Mouse (Mus musculus) liver, embryonic 13.5 days (tissue): ENCODE results near the gene Aasdh. TPM values are rescaled to one million over a fixed set of nuclear protein-coding genes. Genes with fewer than 3 reads are reported as not detected.

Experiments used
- ATAC-seq: fragments of 200-750 bp; cut with Nextera tagmentation; 2 replicates; pipeline ENCODE4 v1.8.0; 2017; ENCODE audit warnings: low read depth, mild to moderate bottlenecking, moderate number of reproducible peaks, moderate library complexity
- DNase-seq: peaks from one replicate; pipeline ENCODE4 v3.0.0; 2022
- H3K27ac ChIP-seq: fragments of 300-500 bp; sonication (generic); 2 replicates; pipeline ENCODE4 v1.5.1; 2015; ENCODE audit warnings: moderate library complexity, mild to moderate bottlenecking, inconsistent platforms
- H3K27me3 ChIP-seq: fragments of 300-500 bp; sonication (generic); 2 replicates; pipeline ENCODE4 v1.6.1; 2015; ENCODE audit warnings: mild to moderate bottlenecking, inconsistent platforms
- H3K36me3 ChIP-seq: fragments of 300-500 bp; sonication (generic); 2 replicates; pipeline ENCODE4 v1.6.1; 2015; ENCODE audit warnings: mild to moderate bottlenecking, inconsistent platforms
- H3K4me1 ChIP-seq: fragments of 300-500 bp; sonication (generic); replicated peaks from 2 replicates; pipeline ENCODE4 v1.6.1; 2015; ENCODE audit warnings: inconsistent platforms
- H3K4me2 ChIP-seq: fragments of 300-500 bp; sonication (generic); 2 replicates; pipeline ENCODE4 v1.6.1; 2015; ENCODE audit warnings: inconsistent platforms, mild to moderate bottlenecking, moderate library complexity
- H3K4me3 ChIP-seq: fragments of 300-500 bp; sonication (generic); replicated peaks from 2 replicates; pipeline ENCODE4 v1.5.1; 2015; ENCODE audit warnings: mild to moderate bottlenecking, inconsistent platforms
- H3K9ac ChIP-seq: fragments of 300-500 bp; sonication (generic); 2 replicates; pipeline ENCODE4 v1.6.1; 2015; ENCODE audit warnings: mild to moderate bottlenecking, inconsistent platforms
- H3K9me3 ChIP-seq: fragments of 300-500 bp; sonication (generic); replicated peaks from 2 replicates; pipeline ENCODE4 v1.6.1; 2016; ENCODE audit warnings: inconsistent platforms
- WGBS: fragments of 180-500 bp; shearing (Covaris S2); methylation state at CpG from one replicate; pipeline ENCODE4 v1.1.7; 2015; ENCODE audit not compliant: insufficient replicate concordance; 5-methylcytosine and 5-hydroxymethylcytosine counted together
- polyA plus RNA-seq: library from polyadenylated mRNA; unstranded; fragments of >200 nt; fragmentation: Nextera tagmentation; extraction: Ambion mirVana; gene quantifications from 2 replicates; pipeline ENCODE4 v1.2.1, GENCODE M21; 2015

Aasdh gene
- polyA plus RNA-seq, result 6.4 and 10.1 TPM in 2 replicates

DNA sequence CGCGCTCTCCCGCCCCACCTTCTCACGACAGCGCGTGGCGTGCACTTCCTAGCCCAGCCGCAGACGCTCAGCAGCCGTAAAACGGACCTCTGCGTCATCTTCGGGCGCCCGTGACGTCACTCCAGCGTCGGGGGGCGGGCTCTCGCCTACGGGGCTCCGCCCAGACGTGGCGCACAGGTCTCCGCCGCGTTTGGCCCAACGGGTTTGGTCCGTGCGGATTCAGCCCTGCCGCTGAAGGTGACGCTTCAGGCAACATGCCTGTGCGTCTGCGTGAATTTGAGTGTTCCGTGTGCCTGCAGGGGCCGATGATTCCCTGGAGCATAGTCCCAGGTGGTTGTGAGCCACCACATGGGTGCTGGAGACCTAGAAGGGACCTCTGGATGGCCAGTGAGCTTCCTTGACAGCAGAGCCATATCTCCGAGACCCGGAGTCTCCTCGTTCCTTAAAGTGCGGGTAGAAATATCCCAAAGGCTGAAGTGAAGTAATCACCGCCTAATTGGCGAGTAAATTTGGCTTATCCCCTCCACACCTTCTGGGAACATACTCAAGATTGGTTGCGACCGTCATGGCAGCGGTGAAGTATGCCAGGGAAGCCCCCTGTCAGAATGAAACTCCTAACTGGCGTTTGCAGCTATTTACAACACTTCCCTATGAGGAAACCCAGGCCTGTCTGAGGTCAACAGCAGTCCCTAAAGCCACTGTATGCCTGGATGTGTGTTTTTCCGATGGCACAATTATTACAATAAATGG lies at the start of gene Aasdh:
TSS of gene Aasdh (minus strand) at position 110 of the 750 bp plus-strand sequence.
- Histone ChIP-seq H3K4me3 (peak within 1 kb of the TSS; percentile 79), H3K9ac (peak within 1 kb of the TSS; percentile 88), H3K9me3 (no peaks in the 10 kb centered on the region), H3K27ac (peak within 1 kb of the TSS; percentile 90), H3K4me2 (peak within 1 kb of the TSS; percentile 88), H3K4me1 (peaks cover 21% of the 10 kb centered on the region), H3K27me3 (no peaks in the 10 kb centered on the region), H3K36me3 (peaks cover 17% of the 10 kb centered on the region)
- WGBS, result under 1% methylated on average over 47 of the region's 47 CpGs
- DNase-seq (peak; percentile 97), ATAC-seq (peak; percentile 93)

DNA sequence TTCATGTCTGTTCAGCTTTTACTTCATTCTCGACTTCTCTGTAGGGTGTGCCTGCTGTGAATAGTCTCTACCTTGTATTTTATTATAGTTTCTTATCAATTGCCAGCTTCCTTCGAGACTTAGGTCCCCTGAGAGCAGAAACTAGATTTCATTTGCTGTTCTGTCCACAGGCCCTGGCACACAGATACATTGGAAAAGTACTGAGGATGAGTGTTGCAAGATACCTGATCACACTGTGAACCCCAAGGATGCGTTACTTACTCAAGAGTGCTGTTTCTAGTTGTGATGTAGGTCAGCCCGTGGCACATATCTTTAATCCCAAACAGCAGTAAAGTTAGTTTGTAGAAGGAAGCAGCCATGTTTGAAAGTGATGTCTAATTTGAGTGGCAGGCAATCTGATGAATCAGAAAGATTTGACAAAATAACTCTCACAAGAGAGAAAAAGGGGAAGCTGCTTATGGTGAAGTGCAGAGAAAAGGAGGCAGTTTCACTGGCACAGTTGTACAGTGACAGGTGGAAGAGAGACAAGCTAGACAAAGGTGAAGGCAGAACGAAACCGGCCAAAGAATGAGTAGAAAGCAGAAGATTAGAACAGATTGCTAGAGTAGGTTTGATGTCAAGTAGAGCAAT lies 49.1 kb upstream of the Aasdh start:
- 58% methylated on average over 6 of the region's 6 CpGs for WGBS
- Histone ChIP-seq H3K36me3 (peaks cover 56% of the 10 kb centered on the region), H3K27me3 (no peaks in the 10 kb centered on the region), H3K4me1 (peaks cover 44% of the 10 kb centered on the region), H3K4me3 (peak overlapping the region; percentile 84; the same call in 1 of the 2 replicates), H3K9me3 (no peaks in the 10 kb centered on the region), H3K9ac (peak overlapping the region; percentile 59; the same call in 1 of the 2 replicates), H3K27ac (peak overlapping the region; percentile 32; the same call in 1 of the 2 replicates), H3K4me2 (peak overlapping the region; percentile 93)
- no peak for DNase-seq
- no peak for ATAC-seq

DNA sequence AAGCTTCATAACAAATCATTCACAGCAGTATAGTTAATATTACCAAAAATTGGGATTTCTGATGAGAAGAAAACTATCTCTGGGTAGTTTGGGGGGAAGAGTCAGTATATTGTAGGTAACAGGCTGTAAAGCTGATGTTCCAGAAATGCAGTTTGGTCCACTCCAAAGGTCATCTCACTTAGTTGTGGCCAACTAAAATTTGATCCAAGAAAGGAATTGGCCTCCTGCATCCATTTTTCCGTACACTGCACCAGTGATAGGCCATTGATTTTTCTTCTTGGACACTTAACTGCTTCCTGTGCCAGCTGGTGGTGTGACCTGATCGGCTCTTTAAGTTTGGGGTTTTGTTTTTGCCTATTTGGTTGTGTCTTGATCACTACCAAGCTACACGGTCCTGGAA lies 48.5 kb upstream of the Aasdh start:
- Histone ChIP-seq H3K36me3 (peaks cover 53% of the 10 kb centered on the region), H3K4me2 (peak overlapping the region; percentile 93), H3K9ac (peak overlapping the region; percentile 59; the same call in 1 of the 2 replicates), H3K4me3 (peak overlapping the region; percentile 84), H3K4me1 (peaks cover 49% of the 10 kb centered on the region), H3K9me3 (no peaks in the 10 kb centered on the region), H3K27ac (peak overlapping the region; percentile 32; the same call in 1 of the 2 replicates), H3K27me3 (no peaks in the 10 kb centered on the region)
- WGBS, result 68% methylated on average over 3 of the region's 3 CpGs
- DNase-seq (no peak), ATAC-seq (no peak)

DNA sequence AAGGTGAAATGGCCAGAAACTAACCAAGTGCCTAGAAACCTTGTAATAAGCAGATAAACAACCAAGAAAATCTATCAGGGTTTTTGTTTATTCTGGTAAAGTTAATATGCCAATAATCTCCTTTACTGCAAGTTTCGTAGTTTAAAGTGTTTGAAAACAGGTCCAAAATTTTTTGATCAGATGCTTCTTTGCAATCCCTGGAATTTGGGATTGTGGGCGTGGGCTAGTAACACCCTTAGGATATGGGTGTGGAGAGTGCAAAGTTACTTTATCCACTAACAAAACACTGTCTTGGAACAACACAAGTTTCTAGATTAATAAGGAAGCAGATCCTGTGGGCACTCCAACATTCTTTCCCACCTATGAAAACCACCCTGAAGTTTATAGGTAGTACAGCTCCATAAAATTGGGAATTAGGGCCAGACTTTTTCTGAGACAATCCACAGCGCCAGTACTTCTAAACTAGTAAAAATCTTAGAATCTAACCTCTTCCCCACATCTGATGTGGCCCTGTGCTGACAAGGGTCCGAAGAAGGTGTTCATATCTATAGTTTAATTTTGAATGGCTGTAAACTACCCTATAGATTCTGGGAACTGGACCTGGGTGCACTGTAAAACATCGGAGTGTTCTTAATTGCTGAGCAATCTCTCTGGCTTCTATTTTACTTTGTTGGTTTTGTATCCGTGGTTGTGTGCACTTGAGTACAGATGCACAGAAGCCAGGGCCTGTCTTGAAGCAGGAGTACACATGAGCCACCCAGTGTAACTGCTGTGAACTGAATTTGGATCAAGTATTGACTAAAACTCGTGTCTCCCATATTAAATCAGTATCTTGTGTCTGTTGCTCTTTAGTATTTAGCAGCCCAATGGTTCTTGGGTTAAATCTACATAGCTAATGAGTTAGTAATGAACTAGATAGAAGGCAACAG lies 47.1 kb upstream of the Aasdh start:
- peak overlapping the region; percentile 84 for H3K4me3 ChIP-seq
- H3K9ac ChIP-seq, result peak overlapping the region; percentile 88
- ATAC-seq, result no peak
- no peaks in the 10 kb centered on the region for H3K9me3 ChIP-seq
- H3K27ac ChIP-seq, result peak overlapping the region; percentile 88
- peak overlapping the region; percentile 93 for H3K4me2 ChIP-seq
- no peak for DNase-seq
- H3K36me3 ChIP-seq, result peaks cover 53% of the 10 kb centered on the region
- no peaks in the 10 kb centered on the region for H3K27me3 ChIP-seq
- WGBS, result 6% methylated on average over 7 of the region's 7 CpGs
- H3K4me1 ChIP-seq, result peaks cover 63% of the 10 kb centered on the region

DNA sequence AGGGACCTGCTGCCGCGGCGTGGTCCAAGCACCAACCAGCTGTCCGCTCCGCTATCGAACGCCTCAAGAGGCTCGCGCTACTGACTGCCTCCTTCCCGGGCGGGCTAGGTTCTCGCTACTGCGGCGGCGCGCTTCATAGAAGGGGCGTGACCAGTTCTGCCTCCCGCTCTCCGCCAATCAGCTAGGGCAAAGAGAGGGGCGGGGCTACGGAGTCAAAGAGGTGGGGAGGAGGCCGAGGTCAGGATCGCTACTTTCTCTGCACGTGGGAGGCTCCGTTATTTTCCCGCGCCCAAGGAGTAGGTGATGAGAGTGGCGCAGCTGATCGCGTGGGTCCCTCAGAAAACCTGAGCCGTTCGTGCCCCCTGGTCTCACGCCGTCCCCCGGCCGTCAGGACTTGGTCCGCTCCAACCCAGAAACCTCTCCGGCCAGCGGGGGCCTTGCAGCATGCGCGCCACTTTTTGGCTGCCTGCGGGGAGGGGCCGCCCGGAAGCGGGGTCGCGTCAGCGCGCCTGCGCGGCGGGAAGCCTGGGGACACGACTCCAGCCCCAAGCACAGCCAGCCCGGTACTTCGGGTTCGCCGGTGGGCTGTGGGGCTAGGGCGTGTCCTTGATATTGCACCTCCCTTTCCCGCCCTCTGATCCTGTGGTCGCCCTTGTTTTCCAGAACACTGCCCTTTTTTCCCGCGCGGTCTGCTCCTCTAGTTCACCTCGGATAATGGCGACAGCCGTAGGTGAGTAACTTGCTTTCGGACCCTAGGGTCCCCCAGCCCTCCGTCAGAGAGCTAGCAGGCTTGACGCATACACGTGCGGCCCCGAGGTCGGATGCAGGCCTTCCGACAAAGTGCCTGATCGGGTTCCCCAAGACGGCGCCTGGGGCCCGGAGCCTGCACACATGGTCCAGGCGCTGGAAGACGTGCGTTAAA lies 46.1 kb upstream of the Aasdh start, which contains the start of the genes Paics and Ppat:
TSS of gene Paics (plus strand) at position 202 of the 922 bp plus-strand sequence.
TSS of gene Ppat (minus strand) at position 473 of the 922 bp plus-strand sequence.
- Histone ChIP-seq H3K4me1 (peaks cover 73% of the 10 kb centered on the region), H3K9me3 (no peaks in the 10 kb centered on the region), H3K36me3 (peaks cover 50% of the 10 kb centered on the region), H3K27ac (peak within 1 kb of the TSS; percentile 88), H3K4me2 (peak within 1 kb of the TSS; percentile 93), H3K27me3 (no peaks in the 10 kb centered on the region), H3K9ac (peak within 1 kb of the TSS; percentile 88), H3K4me3 (peak within 1 kb of the TSS; percentile 84)
- ATAC-seq (peak; percentile 91), DNase-seq (peak; percentile 99)
- WGBS, result under 1% methylated on average over 81 of the region's 81 CpGs

DNA sequence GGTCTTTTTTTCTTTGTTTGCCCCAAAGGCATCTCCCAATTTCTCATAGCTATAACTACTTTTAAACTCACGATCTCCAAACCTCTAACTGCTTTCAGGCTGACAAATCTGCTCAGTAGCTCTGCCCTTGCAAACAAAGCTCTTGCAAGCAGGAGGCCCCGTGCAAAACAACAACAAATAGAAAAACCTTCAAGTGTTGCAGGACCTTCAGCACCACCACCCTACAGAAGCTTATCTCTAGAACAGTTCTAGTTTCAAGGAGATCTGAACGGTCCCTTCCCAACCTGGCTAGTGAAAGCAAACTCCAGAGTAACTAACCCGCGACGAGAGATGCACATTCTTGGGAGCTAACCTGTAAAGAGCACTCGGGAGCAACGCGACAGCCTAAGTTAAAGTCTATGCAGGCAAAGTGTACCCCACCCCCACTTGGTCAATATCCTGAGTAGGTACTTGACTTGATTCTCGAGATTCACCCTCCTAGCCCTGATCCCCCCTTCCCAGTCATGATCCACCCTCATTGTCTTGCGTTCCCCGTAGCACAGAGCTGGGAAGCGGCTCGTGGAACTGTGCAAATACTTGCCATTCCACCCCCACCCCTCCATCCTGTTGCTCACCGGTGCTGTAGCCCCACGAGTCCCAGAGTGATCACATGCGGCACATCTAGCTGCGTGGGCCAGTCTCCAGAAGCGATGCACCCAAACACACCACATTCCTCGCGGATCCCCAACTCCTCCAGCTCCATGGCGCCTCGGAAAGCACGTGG lies 45.2 kb upstream of the Aasdh start:
- DNase-seq (no peak), ATAC-seq (peak; percentile 2; the same call in 1 of the 2 replicates)
- peak overlapping the region; percentile 93 for H3K4me2 ChIP-seq
- peak overlapping the region; percentile 81 for H3K9ac ChIP-seq
- H3K4me3 ChIP-seq, result peak overlapping the region; percentile 84
- H3K4me1 ChIP-seq, result peaks cover 77% of the 10 kb centered on the region
- H3K9me3 ChIP-seq, result no peaks in the 10 kb centered on the region
- peaks cover 45% of the 10 kb centered on the region for H3K36me3 ChIP-seq
- H3K27me3 ChIP-seq, result no peaks in the 10 kb centered on the region
- under 1% methylated on average over 24 of the region's 24 CpGs for whole genome bisulfite sequencing
- H3K27ac ChIP-seq, result peak overlapping the region; percentile 82

DNA sequence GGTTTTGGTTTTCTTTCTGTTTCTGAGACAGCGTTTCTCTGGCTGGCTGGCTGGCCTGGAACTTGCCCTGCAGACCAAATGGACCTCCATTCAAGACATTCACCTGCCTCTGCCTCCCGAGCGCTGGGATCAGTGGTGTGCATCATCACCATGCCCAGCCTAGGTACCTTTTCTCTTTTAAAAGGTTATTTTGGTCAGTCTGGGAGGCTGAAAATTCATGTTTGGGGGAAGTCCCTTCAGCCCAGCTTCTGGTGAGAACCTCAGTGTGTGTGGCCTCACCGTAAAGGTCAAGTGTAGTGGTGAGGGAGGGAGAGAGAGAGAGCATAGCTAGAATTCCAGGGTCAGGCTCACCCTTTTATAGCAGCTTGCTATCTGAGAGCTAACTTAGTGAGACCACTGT lies 42.4 kb upstream of the Aasdh start:
- peak overlapping the region; percentile 27; the same call in 1 of the 2 replicates for H3K9ac ChIP-seq
- H3K4me3 ChIP-seq, result no peak overlapping the region
- no peaks in the 10 kb centered on the region for H3K9me3 ChIP-seq
- H3K27me3 ChIP-seq, result no peaks in the 10 kb centered on the region
- no peak for DNase-seq
- peak overlapping the region; percentile 17; the same call in 1 of the 2 replicates for H3K4me2 ChIP-seq
- H3K4me1 ChIP-seq, result peaks cover 60% of the 10 kb centered on the region
- no peak for ATAC-seq
- 86% methylated on average over 4 of the region's 4 CpGs for WGBS
- peaks cover 34% of the 10 kb centered on the region for H3K36me3 ChIP-seq
- H3K27ac ChIP-seq, result no peak overlapping the region

DNA sequence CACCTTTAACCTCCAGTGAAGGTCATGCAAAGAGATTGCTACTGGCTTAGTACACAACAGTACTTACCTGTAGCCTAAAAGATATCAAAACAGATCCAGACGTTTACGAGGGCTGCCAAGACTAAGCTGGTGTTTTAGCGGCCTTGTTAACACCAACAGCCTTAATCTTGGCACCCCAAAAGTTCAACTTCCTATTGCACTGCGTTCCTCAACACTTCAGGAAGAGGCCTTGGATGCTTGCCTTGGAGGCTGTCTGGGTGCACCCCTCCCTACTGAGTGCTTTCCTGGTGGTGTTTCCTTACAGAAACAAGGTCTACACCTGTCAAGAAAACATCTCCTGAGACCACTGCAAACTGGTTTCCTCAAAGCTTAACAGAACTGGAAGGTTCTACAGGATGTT lies 41.8 kb upstream of the Aasdh start:
- Histone ChIP-seq H3K4me3 (no peak overlapping the region), H3K36me3 (peaks cover 38% of the 10 kb centered on the region), H3K4me2 (peak overlapping the region; percentile 2; the same call in 1 of the 2 replicates), H3K27me3 (no peaks in the 10 kb centered on the region), H3K9me3 (no peaks in the 10 kb centered on the region), H3K4me1 (peaks cover 57% of the 10 kb centered on the region), H3K9ac (peak overlapping the region; percentile 4; the same call in 1 of the 2 replicates), H3K27ac (no peak overlapping the region)
- ATAC-seq (no peak), DNase-seq (no peak)
- WGBS, result 65% methylated on average over 4 of the region's 4 CpGs

DNA sequence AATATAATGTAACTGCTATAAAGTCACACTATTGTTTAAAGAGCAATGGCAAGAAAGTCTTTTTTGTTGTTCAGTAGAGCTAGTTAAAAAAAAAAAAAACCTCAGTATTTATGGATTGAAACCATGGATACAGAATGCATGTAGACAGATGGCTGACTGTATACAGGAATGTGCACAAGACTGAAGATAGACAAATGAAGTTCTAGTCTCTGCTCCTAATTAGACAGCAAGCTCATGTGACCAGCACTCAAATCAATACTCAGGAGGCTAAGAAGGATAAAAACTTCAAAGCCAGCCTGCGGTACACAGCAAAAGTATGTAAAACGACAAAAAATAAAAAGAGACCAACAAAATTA lies 40.3 kb upstream of the Aasdh start:
- Histone ChIP-seq H3K9me3 (no peaks in the 10 kb centered on the region), H3K27ac (no peak overlapping the region), H3K4me3 (no peak overlapping the region), H3K36me3 (peaks cover 48% of the 10 kb centered on the region), H3K27me3 (no peaks in the 10 kb centered on the region), H3K4me2 (no peak overlapping the region), H3K4me1 (peaks cover 60% of the 10 kb centered on the region), H3K9ac (no peak overlapping the region)
- WGBS, result 76% methylated on average over 2 of the region's 2 CpGs
- no peak for ATAC-seq
- DNase-seq, result no peak
